Mouse (Mus musculus) layer of hippocampus, adult 9-10 months (tissue): ENCODE measurements around the gene Olfr1448.
"Not testable (repeated sequence)": the region's sequence is repeated elsewhere in the genome, so short reads cannot be mapped to it uniquely, and the experiment has no call there.

Experiments
- DNase-seq: peaks from one replicate; pipeline ENCODE4 v3.0.0; 2022; ENCODE audit warnings: low spot score

The Olfr1448 gene

DNA sequence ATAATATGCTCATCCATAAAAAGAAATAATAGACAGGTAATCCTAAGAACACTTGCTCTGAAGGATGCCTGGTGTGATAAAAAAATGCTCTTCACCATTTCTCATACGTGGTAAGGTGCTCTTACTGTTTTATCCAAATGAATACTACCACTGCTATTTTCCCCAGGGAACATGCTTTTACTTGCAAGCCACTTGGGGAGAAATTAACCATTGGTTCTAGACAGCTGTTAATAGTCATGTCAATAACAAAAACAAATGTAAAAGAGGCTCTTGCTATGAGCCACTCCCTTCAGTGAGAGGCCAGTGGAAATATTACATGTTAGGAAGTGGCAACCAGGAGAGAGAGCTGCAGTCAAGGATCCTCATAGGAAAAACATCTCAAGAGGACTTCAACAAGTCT lies at the start of gene Olfr1448:
Gene Olfr1448, minus strand, starts transcription at position 101 of the 400 bp plus-strand sequence.
- DNase-seq, result no peak

DNA sequence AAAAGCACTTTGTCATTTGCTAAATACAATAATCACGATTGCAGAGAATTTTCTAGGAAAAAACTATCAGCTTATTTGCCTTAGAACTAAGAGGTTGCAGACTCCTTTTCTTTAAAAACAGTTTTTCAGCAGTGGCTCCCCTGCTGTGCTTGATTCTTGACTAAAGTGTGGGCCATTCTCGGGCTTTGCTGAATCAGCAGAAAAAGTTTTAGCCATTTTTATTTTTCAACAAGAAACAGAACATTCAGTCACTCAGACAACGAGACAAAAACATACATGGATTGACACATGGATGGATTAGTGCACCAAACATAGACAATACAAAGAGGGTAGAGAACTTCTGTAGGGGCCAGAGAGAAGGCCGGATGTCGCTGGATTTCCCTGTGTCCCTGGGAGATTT lies 45.9 kb upstream of the Olfr1448 start:
- not testable (repeated sequence) for DNase-seq

DNA sequence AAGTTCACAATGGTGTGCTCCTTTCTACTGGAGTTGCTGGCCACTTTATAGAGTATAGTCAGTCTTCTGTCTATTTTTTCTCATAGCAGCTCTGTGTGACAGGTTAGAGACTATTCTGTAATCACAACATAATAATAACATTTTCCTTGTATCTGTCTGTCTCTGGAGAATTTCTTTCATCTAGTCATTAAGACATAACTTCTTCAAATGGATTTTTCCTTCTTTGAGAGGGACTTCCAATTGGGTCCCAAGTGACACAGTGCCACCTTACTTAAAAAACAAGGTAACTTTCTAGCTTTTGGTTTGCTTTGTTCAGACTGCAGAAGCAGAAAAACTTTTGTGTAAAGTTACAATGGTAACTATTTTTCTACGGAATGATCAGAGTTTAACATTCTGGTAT lies 25.7 kb upstream of the Olfr1448 start, which contains the start of gene Olfr1450:
Gene Olfr1450, plus strand, starts transcription at position 301 of the 400 bp plus-strand sequence.
- no peak for DNase-seq

DNA sequence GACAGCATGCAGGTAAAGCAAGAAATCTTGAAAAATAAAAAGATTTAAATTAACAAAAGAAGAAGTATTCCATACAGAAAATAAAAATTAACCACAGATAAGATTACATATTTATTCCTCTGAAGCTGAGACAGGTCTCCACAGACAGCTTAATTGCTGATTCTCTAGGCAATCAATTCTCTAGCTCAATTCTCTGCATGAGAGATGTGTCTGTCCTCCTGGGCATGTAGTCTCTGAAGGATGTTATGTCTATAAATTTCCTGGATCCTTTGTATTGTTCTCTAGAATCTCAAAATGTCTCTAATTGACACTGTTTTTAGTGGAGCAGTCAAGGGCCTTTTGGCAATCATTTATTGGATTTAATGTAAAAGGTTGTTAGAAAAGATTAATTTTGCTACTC lies 6.3 kb upstream of the Olfr1448 start, which contains the start of gene Olfr1449:
Gene Olfr1449, plus strand, starts transcription at position 301 of the 400 bp plus-strand sequence.
- DNase-seq, result no peak

DNA sequence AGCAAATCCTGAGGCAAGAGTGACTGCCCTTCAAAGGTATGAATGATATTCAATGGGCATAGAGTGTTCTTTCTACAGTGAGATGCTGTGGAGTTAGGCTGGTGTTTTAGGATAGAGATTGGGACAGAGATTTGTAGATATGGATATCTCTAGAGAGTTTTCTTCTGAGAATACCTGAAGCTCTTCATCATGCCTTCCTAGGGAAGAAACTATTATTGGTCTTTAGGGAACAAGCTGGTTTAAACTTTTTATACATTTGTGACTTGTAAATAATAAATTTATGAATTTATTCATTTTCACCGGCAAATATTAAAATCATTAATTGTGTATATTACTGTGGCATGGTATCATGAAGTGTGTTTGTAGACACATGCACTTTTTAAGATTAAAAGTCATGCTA lies 20.6 kb downstream of the Olfr1448 start, which contains the start of gene Olfr1447:
Gene Olfr1447, minus strand, starts transcription at position 101 of the 400 bp plus-strand sequence.
- DNase-seq, result no peak

DNA sequence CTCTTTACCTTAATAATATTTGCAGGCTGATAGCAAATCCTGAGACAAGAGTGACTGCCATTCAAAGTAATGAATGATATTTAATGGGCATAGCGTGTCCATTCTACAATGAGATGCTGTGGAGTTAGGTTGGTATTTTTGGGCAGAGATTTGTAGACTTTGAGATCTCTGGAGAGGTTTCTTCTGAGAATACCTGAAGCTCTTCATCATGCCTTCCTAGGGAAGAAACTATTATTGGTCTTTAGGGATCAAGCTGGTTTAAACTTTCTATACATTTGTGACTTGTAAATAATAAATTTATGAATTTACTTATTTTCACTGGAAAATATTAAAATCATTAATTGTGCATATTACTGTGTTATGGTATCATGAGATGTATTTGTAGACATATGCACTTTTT lies 30.8 kb downstream of the Olfr1448 start, which contains the start of gene Olfr1446:
Gene Olfr1446, minus strand, starts transcription at position 101 of the 400 bp plus-strand sequence.
- DNase-seq, result no peak

DNA sequence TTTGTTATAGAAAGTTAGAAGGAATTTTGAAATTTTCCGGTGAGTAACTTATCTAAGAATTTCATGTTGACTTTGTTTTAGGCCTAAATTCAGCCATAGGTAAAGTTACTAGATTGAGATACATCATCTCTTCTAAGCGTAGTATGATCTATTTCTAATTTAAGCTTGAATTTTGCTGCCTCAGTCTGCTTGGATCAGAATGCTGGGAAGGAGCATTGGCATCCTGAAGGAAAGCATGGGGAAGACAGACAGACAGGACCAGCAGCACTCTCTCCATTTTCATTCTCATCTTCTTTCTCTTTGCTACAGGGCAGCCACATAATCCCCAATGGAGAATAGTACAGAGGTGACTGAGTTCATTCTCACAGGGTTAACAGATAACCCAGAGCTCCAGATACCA lies 40.7 kb downstream of the Olfr1448 start, which contains the start of gene Olfr1445:
Gene Olfr1445, plus strand, starts transcription at position 301 of the 400 bp plus-strand sequence.
- no peak for DNase-seq
